Comparison of ENCODE assay signal across 12 mouse cellular contexts in the genomic region with DNA sequence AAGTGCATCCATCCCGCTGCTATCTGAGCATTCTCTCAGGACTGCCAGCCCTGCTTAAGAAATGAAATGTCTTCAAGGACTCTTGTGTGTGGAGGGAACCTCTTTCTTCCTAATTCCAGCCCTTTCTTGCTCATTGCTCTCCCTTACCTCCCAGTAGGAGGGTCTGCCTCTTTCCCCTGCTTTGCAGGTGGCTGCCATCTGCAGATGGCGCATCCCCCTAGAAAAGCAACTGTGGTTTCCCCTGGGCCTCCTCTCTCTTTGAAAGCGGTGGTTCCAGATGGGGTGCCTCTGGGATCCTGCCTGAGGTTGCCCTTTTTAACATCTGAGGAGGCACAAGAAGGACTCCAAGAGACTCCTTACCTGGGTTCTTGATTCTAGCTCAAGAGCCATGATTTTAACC. TPM values are rescaled to one million over a fixed set of nuclear protein-coding genes. Genes with fewer than 3 reads are reported as not detected.
DNase-seq lines count a peak whose midpoint lies in the region; ATAC-seq and TF ChIP-seq lines count a peak whose summit lies in the region.
"Had no signal": no experiment of that assay in that cellular context is flagged by ENCODE, and none has a peak within 500 bp of the region (broad histone marks: within the 10 kb centered on the region; RNA-seq: fewer than 3 reads in every experiment).

No protein-coding gene starts in this region.

- TF ChIP-seq CTCF in bone marrow, adult 2 months (IDR thresholded peaks at IDR 0.05; ENCODE audit: control insufficient read depth, insufficient read depth, low read length): no peak

- no peak for TF ChIP-seq POLR2A in bone marrow, adult 2 months (IDR thresholded peaks at IDR 0.05; ENCODE audit: borderline replicate concordance, control insufficient read depth, low read depth, low read length)

- H3K4me2 ChIP-seq in hindbrain, embryonic 15.5 days: peak overlapping the region; percentile 97
- H3K4me2 ChIP-seq in neural tube, embryonic 15.5 days: peak overlapping the region; percentile 89

- peak overlapping the region; percentile 85 for H3K4me3 ChIP-seq in hindbrain, embryonic 15.5 days
- no peak overlapping the region for H3K4me3 ChIP-seq in hindbrain, embryonic 10.5 days
- H3K4me3 ChIP-seq in bone marrow, adult 2 months (replicated peaks; ENCODE audit: control insufficient read depth, low read depth, low read length): no peak overlapping the region
- peak overlapping the region; percentile 73 for H3K4me3 ChIP-seq in neural tube, embryonic 15.5 days (replicated peaks)

- no peak for ATAC-seq in CD4-positive, CD25-positive, alpha-beta regulatory T cell, adult 4 months
- ATAC-seq in hindbrain, embryonic 15.5 days (ENCODE audit: low FRiP score, low read depth): no peak
- ATAC-seq in neural tube, embryonic 15.5 days (ENCODE audit: low FRiP score): no peak

- no peaks in the 10 kb centered on the region for H3K27me3 ChIP-seq in hindbrain, embryonic 15.5 days
- H3K27me3 ChIP-seq in hindbrain, embryonic 10.5 days (ENCODE audit: insufficient read depth, poor library complexity, severe bottlenecking): peaks cover 47% of the 10 kb centered on the region
- no peaks in the 10 kb centered on the region for H3K27me3 ChIP-seq in neural tube, embryonic 15.5 days (replicated peaks)

- no peak overlapping the region for H3K27ac ChIP-seq in hindbrain, embryonic 15.5 days (replicated peaks)
- no peak overlapping the region for H3K27ac ChIP-seq in hindbrain, embryonic 10.5 days
- H3K27ac ChIP-seq in bone marrow, adult 2 months (ENCODE audit: control insufficient read depth, insufficient read depth, low read depth, low read length, poor library complexity): 0 out of 2 replicates have a peak overlapping the region, but pooled peaks have one; percentile 88
- H3K27ac ChIP-seq in neural tube, embryonic 15.5 days (replicated peaks): no peak overlapping the region
- H3K27ac ChIP-seq: embryonic facial prominence, embryonic 10.5 days had no signal

- no peaks in the 10 kb centered on the region for H3K9me3 ChIP-seq in hindbrain, embryonic 15.5 days
- no peaks in the 10 kb centered on the region for H3K9me3 ChIP-seq in hindbrain, embryonic 10.5 days
- no peaks in the 10 kb centered on the region for H3K9me3 ChIP-seq in neural tube, embryonic 15.5 days (replicated peaks)
- H3K9me3 ChIP-seq: embryonic facial prominence, embryonic 10.5 days had no signal

- peak; percentile 8 for DNase-seq in CD4-positive, CD25-positive, alpha-beta regulatory T cell, adult 2 months (ENCODE audit: low read depth, low spot score)
- no peak for DNase-seq in hindbrain, embryonic 10.5 days (ENCODE audit: low spot score)
- no peak for DNase-seq in right cerebral cortex, postnatal 36 days (ENCODE audit: low spot score in 2 of 2)
- no peak for DNase-seq in layer of hippocampus, postnatal 10 days (ENCODE audit: low spot score in 2 of 2)
- DNase-seq: gastrocnemius, postnatal 36 days; lung, adult 2 months had no signal

- peaks cover 38% of the 10 kb centered on the region for H3K4me1 ChIP-seq in hindbrain, embryonic 15.5 days (replicated peaks)
- peaks cover 22% of the 10 kb centered on the region for H3K4me1 ChIP-seq in hindbrain, embryonic 10.5 days (replicated peaks)
- peaks cover 6% of the 10 kb centered on the region; the same call in 1 of the 2 replicates for H3K4me1 ChIP-seq in bone marrow, adult 2 months (ENCODE audit: control insufficient read depth, insufficient read depth, low read length)
- H3K4me1 ChIP-seq in neural tube, embryonic 15.5 days: peaks cover 39% of the 10 kb centered on the region

- H3K36me3 ChIP-seq in hindbrain, embryonic 15.5 days: no peaks in the 10 kb centered on the region
- no peaks in the 10 kb centered on the region for H3K36me3 ChIP-seq in hindbrain, embryonic 10.5 days
- no peaks in the 10 kb centered on the region for H3K36me3 ChIP-seq in neural tube, embryonic 15.5 days
- H3K36me3 ChIP-seq: embryonic facial prominence, embryonic 10.5 days had no signal

- 60% methylated on average over 3 of the region's 3 CpGs for WGBS in hindbrain, embryonic 15.5 days
- WGBS in hindbrain, embryonic 10.5 days: 63% methylated on average over 3 of the region's 3 CpGs
- 55% methylated on average over 3 of the region's 3 CpGs for WGBS in bone marrow, adult 2 months
- WGBS in neural tube, embryonic 15.5 days: 59% methylated on average over 3 of the region's 3 CpGs

- 0 out of 2 replicates have a peak overlapping the region, but pooled peaks have one; percentile 69 for H3K9ac ChIP-seq in hindbrain, embryonic 15.5 days
- H3K9ac ChIP-seq in neural tube, embryonic 15.5 days (replicated peaks): no peak overlapping the region

RNA-seq across cellular contexts. Expression of a gene that starts 2.2 kb away (rescaled TPM):
- 10 to 100 TPM; 64.4 to 70.8 TPM for polyA plus RNA-seq in CD4-positive, CD25-positive, alpha-beta regulatory T cell, adult 4 months (2017; shearing (Covaris generic))
- polyA plus RNA-seq in hindbrain, embryonic 15.5 days (2015; fragmentation: Nextera tagmentation; extraction: Ambion mirVana): 117 and 119 TPM in 2 replicates
- 5.6 and 9.9 TPM in 2 replicates for polyA plus RNA-seq in hindbrain, embryonic 10.5 days (2016; fragmentation: Nextera tagmentation; extraction: Ambion mirVana)
- polyA plus RNA-seq in bone marrow, adult 2 months (2011; ENCODE audit: insufficient read depth, insufficient read length, low replicate concordance, missing spikeins): 47.9 and 115 TPM in 2 replicates
- 134 and 150 TPM in 2 replicates for polyA plus RNA-seq in neural tube, embryonic 15.5 days (2015; fragmentation: Nextera tagmentation; extraction: Ambion mirVana)
- 100 to 1,000 TPM; 621 to 648 TPM for total RNA-seq in layer of hippocampus, postnatal 10 days (2021)
- total RNA-seq: MEL had no signal

Comparison
In these comparisons a context has a peak if more than half of its experiments do, and no peak if none do; other contexts are left out.
1. H3K4me3 ChIP-seq: peak in hindbrain, embryonic 15.5 days (single experiment) and neural tube, embryonic 15.5 days (single experiment); none in hindbrain, embryonic 10.5 days (single experiment) and bone marrow, adult 2 months (single experiment).